Mouse (Mus musculus): Measurements from ENCODE around the gene Ywhah.

GRCm38 (mm10) chr5:32977179-32977578 lies 41.4 kb upstream of the Ywhah start:
- TF ChIP-seq CTCF (IDR thresholded peaks at IDR 0.05; ENCODE audit: low read depth, low read length) (no peak), POLR2A (IDR thresholded peaks at IDR 0.05; ENCODE audit: extremely low read depth, insufficient read depth, low read length) (no peak)

Measured in liver, adult 2 months (tissue).